ENCODE assay signal across 10 mouse cellular contexts in genomic region chr5:64422787-64423587, GRCm38 (mm10).
DNase-seq lines count a peak whose midpoint lies in the region; ATAC-seq and TF ChIP-seq lines count a peak whose summit lies in the region.
"Had no signal": no experiment of that assay in that cellular context is flagged by ENCODE, and none has a peak within 500 bp of the region (broad histone marks: within the 10 kb centered on the region; RNA-seq: fewer than 3 reads in every experiment).

No protein-coding gene starts in this region.

- H3K4me2 ChIP-seq in midbrain, embryonic 11.5 days: no peak overlapping the region
- H3K4me2 ChIP-seq in intestine, embryonic 15.5 days (replicated peaks): 0 out of 2 replicates have a peak overlapping the region, but pooled peaks have one; percentile 19
- H3K4me2 ChIP-seq in limb, embryonic 12.5 days: no peak overlapping the region
- H3K4me2 ChIP-seq in stomach, postnatal 0 days (replicated peaks; ENCODE audit: low read depth): no peak overlapping the region

- DNase-seq in midbrain, embryonic 10.5 days (ENCODE audit: low spot score): no peak
- DNase-seq in midbrain, embryonic 11.5 days (ENCODE audit: low spot score, missing footprints): no peak
- peak; percentile 42 for DNase-seq in stomach, postnatal 0 days (ENCODE audit: low spot score)
- no peak for DNase-seq in cerebellum, adult 8-10 months
- no peak for DNase-seq in Muller cell, postnatal 12 days (ENCODE audit: inconsistent ontology term)
- DNase-seq in cerebellum, adult 2 months: no peak
- DNase-seq: B cell, adult 2 months; lung, postnatal 14 days had no signal

- H3K9me3 ChIP-seq in midbrain, embryonic 10.5 days (replicated peaks): no peaks in the 10 kb centered on the region
- no peaks in the 10 kb centered on the region for H3K9me3 ChIP-seq in midbrain, embryonic 11.5 days (ENCODE audit: control insufficient read depth, low read length)
- H3K9me3 ChIP-seq in intestine, embryonic 15.5 days: no peaks in the 10 kb centered on the region
- H3K9me3 ChIP-seq in limb, embryonic 12.5 days: no peaks in the 10 kb centered on the region
- H3K9me3 ChIP-seq in stomach, postnatal 0 days (ENCODE audit: control insufficient read depth, low read length): no peaks in the 10 kb centered on the region

- 67% methylated on average over 13 of the region's 13 CpGs for WGBS in midbrain, embryonic 10.5 days
- WGBS in midbrain, embryonic 11.5 days: 60% methylated on average over 13 of the region's 13 CpGs
- 18% methylated on average over 13 of the region's 13 CpGs for WGBS in intestine, embryonic 15.5 days
- 16% methylated on average over 13 of the region's 13 CpGs for WGBS in limb, embryonic 12.5 days
- 16% methylated on average over 13 of the region's 13 CpGs for WGBS in stomach, postnatal 0 days
- 53% methylated on average over 13 of the region's 13 CpGs for WGBS in cerebellum, adult 2 months

- H3K27me3 ChIP-seq in midbrain, embryonic 10.5 days (ENCODE audit: low read depth, poor library complexity, severe bottlenecking): no peaks in the 10 kb centered on the region
- H3K27me3 ChIP-seq in midbrain, embryonic 11.5 days (ENCODE audit: control insufficient read depth, insufficient read depth, low read length): no peaks in the 10 kb centered on the region
- H3K27me3 ChIP-seq in intestine, embryonic 15.5 days (replicated peaks): no peaks in the 10 kb centered on the region
- H3K27me3 ChIP-seq in limb, embryonic 12.5 days: no peaks in the 10 kb centered on the region
- H3K27me3 ChIP-seq in stomach, postnatal 0 days (ENCODE audit: control insufficient read depth, insufficient read depth, low read length): no peaks in the 10 kb centered on the region
- H3K27me3 ChIP-seq in cerebellum, adult 2 months (ENCODE audit: control insufficient read depth, insufficient read depth, low read length): no peaks in the 10 kb centered on the region

- no peaks in the 10 kb centered on the region for H3K36me3 ChIP-seq in midbrain, embryonic 10.5 days
- no peaks in the 10 kb centered on the region for H3K36me3 ChIP-seq in midbrain, embryonic 11.5 days (ENCODE audit: control insufficient read depth, insufficient read depth, low read length)
- H3K36me3 ChIP-seq in intestine, embryonic 15.5 days: no peaks in the 10 kb centered on the region
- no peaks in the 10 kb centered on the region for H3K36me3 ChIP-seq in limb, embryonic 12.5 days
- no peaks in the 10 kb centered on the region for H3K36me3 ChIP-seq in stomach, postnatal 0 days (ENCODE audit: control insufficient read depth, insufficient read depth, low read length)

- no peak for TF ChIP-seq CTCF in stomach, postnatal 0 days (IDR thresholded peaks at IDR 0.05; ENCODE audit: low read depth)
- TF ChIP-seq CTCF in cerebellum, adult 2 months (IDR thresholded peaks at IDR 0.05; ENCODE audit: borderline replicate concordance, insufficient read depth, low read depth, low read length): no peak

- no peak for TF ChIP-seq POLR2A in cerebellum, adult 2 months (IDR thresholded peaks at IDR 0.05; ENCODE audit: borderline replicate concordance, insufficient read depth, low read length)

- H3K4me1 ChIP-seq in midbrain, embryonic 10.5 days: peaks cover 10% of the 10 kb centered on the region
- H3K4me1 ChIP-seq in midbrain, embryonic 11.5 days (ENCODE audit: control insufficient read depth, insufficient read depth, low read length): no peaks in the 10 kb centered on the region
- peaks cover 9% of the 10 kb centered on the region; the same call in 1 of the 2 replicates for H3K4me1 ChIP-seq in intestine, embryonic 15.5 days (replicated peaks)
- peaks cover 17% of the 10 kb centered on the region for H3K4me1 ChIP-seq in limb, embryonic 12.5 days (replicated peaks)
- H3K4me1 ChIP-seq in stomach, postnatal 0 days (replicated peaks; ENCODE audit: control insufficient read depth, insufficient read depth): no peaks in the 10 kb centered on the region
- H3K4me1 ChIP-seq in cerebellum, adult 2 months (ENCODE audit: control insufficient read depth, insufficient read depth, low read length): no peaks in the 10 kb centered on the region

- no peak overlapping the region for H3K4me3 ChIP-seq in midbrain, embryonic 10.5 days
- no peak overlapping the region for H3K4me3 ChIP-seq in midbrain, embryonic 11.5 days (ENCODE audit: low read depth, low read length)
- H3K4me3 ChIP-seq in intestine, embryonic 15.5 days (replicated peaks): no peak overlapping the region
- H3K4me3 ChIP-seq in limb, embryonic 12.5 days (replicated peaks): no peak overlapping the region
- H3K4me3 ChIP-seq in stomach, postnatal 0 days (ENCODE audit: low read depth, low read length): no peak overlapping the region
- no peak overlapping the region for H3K4me3 ChIP-seq in cerebellum, adult 2 months (replicated peaks; ENCODE audit: insufficient read depth, low read depth, low read length)

- no peak overlapping the region for H3K9ac ChIP-seq in midbrain, embryonic 11.5 days (ENCODE audit: low read length)
- no peak overlapping the region for H3K9ac ChIP-seq in intestine, embryonic 15.5 days
- no peak overlapping the region for H3K9ac ChIP-seq in limb, embryonic 12.5 days (replicated peaks)
- H3K9ac ChIP-seq in stomach, postnatal 0 days (ENCODE audit: low read length): no peak overlapping the region

- ATAC-seq in midbrain, embryonic 11.5 days (ENCODE audit: low FRiP score): no peak
- ATAC-seq in intestine, embryonic 15.5 days: peak; percentile 96
- ATAC-seq in limb, embryonic 12.5 days (ENCODE audit: insufficient number of reproducible peaks, insufficient read depth, low FRiP score, low TSS enrichment, low read depth): 0 out of 2 replicates have a peak, but pooled peaks have one; percentile 37
- ATAC-seq in stomach, postnatal 0 days (ENCODE audit: low FRiP score, low TSS enrichment): peak; percentile 54; the same call in 1 of the 2 replicates

- TF ChIP-seq EP300 in stomach, postnatal 0 days (optimal IDR thresholded peaks at IDR 0.05): no peak

- H3K27ac ChIP-seq in midbrain, embryonic 10.5 days (replicated peaks): 0 out of 2 replicates have a peak overlapping the region, but pooled peaks have one; percentile 17
- H3K27ac ChIP-seq in midbrain, embryonic 11.5 days (ENCODE audit: low read depth, low read length): no peak overlapping the region
- H3K27ac ChIP-seq in intestine, embryonic 15.5 days: peak overlapping the region; percentile 54; the same call in 1 of the 2 replicates
- H3K27ac ChIP-seq in limb, embryonic 12.5 days: peak overlapping the region; percentile 5; the same call in 1 of the 2 replicates
- H3K27ac ChIP-seq in stomach, postnatal 0 days (replicated peaks): peak overlapping the region; percentile 69; the same call in 1 of the 2 replicates
- H3K27ac ChIP-seq in cerebellum, adult 2 months (ENCODE audit: insufficient read depth, low read length): no peak overlapping the region

Comparison
In these comparisons a context has a peak if more than half of its experiments do, and no peak if none do; other contexts are left out.
1. H3K27ac ChIP-seq: peak in midbrain, embryonic 10.5 days (single experiment), intestine, embryonic 15.5 days (single experiment), limb, embryonic 12.5 days (single experiment) and stomach, postnatal 0 days (single experiment); none in midbrain, embryonic 11.5 days (single experiment) and cerebellum, adult 2 months (single experiment).